ENCODE assay signal across 14 mouse cellular contexts in the genomic region with DNA sequence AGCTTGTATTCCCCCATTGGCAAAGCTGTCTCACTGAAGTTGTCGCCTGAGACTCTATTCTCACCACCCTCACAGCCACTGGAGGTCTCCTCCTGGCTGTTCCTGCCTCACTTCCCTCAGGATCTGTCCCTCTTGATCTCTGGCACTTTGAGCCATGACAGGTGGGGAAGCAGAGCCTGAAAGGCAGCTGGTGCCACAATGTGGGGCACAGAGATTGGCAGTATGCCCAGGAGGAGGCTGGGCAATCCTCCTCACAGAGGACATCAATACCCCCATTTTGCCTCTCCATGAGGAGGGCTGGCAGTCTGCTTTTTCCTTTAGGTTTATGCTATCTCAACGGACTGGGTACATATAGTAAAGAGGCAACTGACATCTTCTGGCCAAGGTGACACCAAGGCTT.
DNase-seq lines count a peak whose midpoint lies in the region; ATAC-seq lines count a peak whose summit lies in the region.
"Had no signal": no experiment of that assay in that cellular context is flagged by ENCODE, and none has a peak within 500 bp of the region (broad histone marks: within the 10 kb centered on the region; RNA-seq: fewer than 3 reads in every experiment).

No protein-coding gene starts in this region.

- peak; percentile 46 for ATAC-seq in hindbrain, embryonic 13.5 days (ENCODE audit: low FRiP score)
- no peak for ATAC-seq in hindbrain, embryonic 11.5 days (ENCODE audit: low FRiP score)
- ATAC-seq: lung, postnatal 0 days had no signal

- H3K27me3 ChIP-seq in hindbrain, embryonic 13.5 days: no peaks in the 10 kb centered on the region
- no peaks in the 10 kb centered on the region for H3K27me3 ChIP-seq in hindbrain, embryonic 11.5 days (ENCODE audit: control insufficient read depth, insufficient read depth, low read length)

- H3K9me3 ChIP-seq in hindbrain, embryonic 13.5 days: no peaks in the 10 kb centered on the region
- H3K9me3 ChIP-seq in hindbrain, embryonic 11.5 days (ENCODE audit: control insufficient read depth, low read length): no peaks in the 10 kb centered on the region

- WGBS in hindbrain, embryonic 13.5 days: 76% methylated on average over 2 of the region's 2 CpGs
- 79% methylated on average over 2 of the region's 2 CpGs for WGBS in hindbrain, embryonic 11.5 days

- H3K9ac ChIP-seq in hindbrain, embryonic 13.5 days: no peak overlapping the region
- no peak overlapping the region for H3K9ac ChIP-seq in hindbrain, embryonic 11.5 days (ENCODE audit: low read depth, low read length)
- H3K9ac ChIP-seq: liver, embryonic 14.5 days had no signal

- H3K4me1 ChIP-seq in hindbrain, embryonic 13.5 days (replicated peaks): 0 out of 2 replicates have a peak, but pooled peaks cover 3% of the 10 kb centered on the region
- H3K4me1 ChIP-seq in hindbrain, embryonic 11.5 days (replicated peaks; ENCODE audit: control insufficient read depth, insufficient read depth, low read length): no peaks in the 10 kb centered on the region

- DNase-seq in hindbrain, embryonic 11.5 days (ENCODE audit: low spot score): no peak
- peak; percentile 74 for DNase-seq in retina, postnatal 1 day
- no peak for DNase-seq in retina, embryonic 14.5 days (ENCODE audit: low spot score)
- DNase-seq in cerebellum, postnatal 10 days: peak; percentile 88 to 90
- DNase-seq in heart, postnatal 36 days: no peak
- DNase-seq in lung, postnatal 25 days (ENCODE audit: low spot score): no peak
- DNase-seq: gastrocnemius, postnatal 36 days; heart, postnatal 4 days; kidney, adult 11 months; layer of hippocampus, postnatal 36 days had no signal

- intact Hi-C loops in heart, postnatal 36 days (cut with DNase I): no loop called here

- no peak overlapping the region for H3K4me2 ChIP-seq in hindbrain, embryonic 13.5 days
- H3K4me2 ChIP-seq in hindbrain, embryonic 11.5 days (replicated peaks; ENCODE audit: low read depth, low read length): no peak overlapping the region
- H3K4me2 ChIP-seq: heart, embryonic 11.5 days had no signal

- no peaks in the 10 kb centered on the region for H3K36me3 ChIP-seq in hindbrain, embryonic 13.5 days
- no peaks in the 10 kb centered on the region for H3K36me3 ChIP-seq in hindbrain, embryonic 11.5 days (ENCODE audit: control insufficient read depth, insufficient read depth, low read length)

- no peak overlapping the region for H3K4me3 ChIP-seq in hindbrain, embryonic 13.5 days
- no peak overlapping the region for H3K4me3 ChIP-seq in hindbrain, embryonic 11.5 days (ENCODE audit: low read depth, low read length)

- H3K27ac ChIP-seq in hindbrain, embryonic 13.5 days: no peak overlapping the region
- no peak overlapping the region for H3K27ac ChIP-seq in hindbrain, embryonic 11.5 days (ENCODE audit: low read depth, low read length)
- H3K27ac ChIP-seq: liver, embryonic 14.5 days had no signal

Comparison
In these comparisons a context has a peak if more than half of its experiments do, and no peak if none do; other contexts are left out.
1. DNase-seq: peak in retina, postnatal 1 day (single experiment) and cerebellum, postnatal 10 days (2 of 2); none in hindbrain, embryonic 11.5 days (single experiment), retina, embryonic 14.5 days (single experiment), heart, postnatal 36 days (0 of 2) and lung, postnatal 25 days (single experiment).